Mouse (Mus musculus) frontal cortex, postnatal 25 days (tissue): ENCODE data around the gene Ttc7b.

Experiments used
- DNase-seq, 2 experiments: peaks; one replicate each; pipeline ENCODE4 v3.0.0; 2022; ENCODE audit warnings: low spot score in 2 of 2

Ttc7b gene

GRCm38 (mm10) chr12:100415802-100416201, 104.8 kb downstream of the Ttc7b start:
- no peak for DNase-seq

GRCm38 (mm10) chr12:100414717-100415398, 105.8 kb downstream of the Ttc7b start:
- no peak for DNase-seq

- no peak for DNase-seq
Observed at GRCm38 (mm10) chr12:100408714-100409113, 111.9 kb downstream of the Ttc7b start.

GRCm38 (mm10) chr12:100408143-100408542, 112.5 kb downstream of the Ttc7b start:
- no peak for DNase-seq

- DNase-seq: no peak
Observed at GRCm38 (mm10) chr12:100407371-100407770, 113.3 kb downstream of the Ttc7b start.

- no peak for DNase-seq
Observed at GRCm38 (mm10) chr12:100406094-100406493, 114.5 kb downstream of the Ttc7b start.

- no peak for DNase-seq
Observed at GRCm38 (mm10) chr12:100405512-100406030, 115.1 kb downstream of the Ttc7b start.

GRCm38 (mm10) chr12:100404430-100404829, 116.2 kb downstream of the Ttc7b start:
- DNase-seq: no peak

- no peak for DNase-seq
Observed at GRCm38 (mm10) chr12:100403005-100403324, 117.7 kb downstream of the Ttc7b start.

- DNase-seq: peak in 1 of 2 experiments; percentile 2
Observed at GRCm38 (mm10) chr12:100402296-100403004, 118.2 kb downstream of the Ttc7b start.

GRCm38 (mm10) chr12:100400119-100400518, 120.5 kb downstream of the Ttc7b start:
- DNase-seq: no peak

- DNase-seq: no peak
Observed at GRCm38 (mm10) chr12:100399126-100399727, 121.4 kb downstream of the Ttc7b start.

- no peak for DNase-seq
Observed at GRCm38 (mm10) chr12:100398268-100398943, 122.2 kb downstream of the Ttc7b start.

- DNase-seq: no peak
Observed at GRCm38 (mm10) chr12:100397432-100398146, 123.0 kb downstream of the Ttc7b start.

GRCm38 (mm10) chr12:100396806-100397205, 123.8 kb downstream of the Ttc7b start:
- no peak for DNase-seq

GRCm38 (mm10) chr12:100393532-100393931, 127.1 kb downstream of the Ttc7b start:
- no peak for DNase-seq

- no peak for DNase-seq
Observed at GRCm38 (mm10) chr12:100393109-100393508, 127.5 kb downstream of the Ttc7b start.

- DNase-seq: no peak
Observed at GRCm38 (mm10) chr12:100392466-100392865, 128.2 kb downstream of the Ttc7b start.

GRCm38 (mm10) chr12:100391890-100392289, 128.7 kb downstream of the Ttc7b start:
- DNase-seq: no peak

- DNase-seq: no peak
Observed at GRCm38 (mm10) chr12:100389878-100390710, 130.5 kb downstream of the Ttc7b start.

GRCm38 (mm10) chr12:100386259-100386658, 134.4 kb downstream of the Ttc7b start:
- no peak for DNase-seq
